Mouse (Mus musculus) erythroblast, embryonic 14.5 days (primary cell): ENCODE measurements around the gene Scn4b. TPM values are rescaled to one million over a fixed set of nuclear protein-coding genes. Genes with fewer than 3 reads are reported as not detected.

ENCODE experiments used
- H3K27me3 ChIP-seq: 2 replicates; pipeline ENCODE4 v1.6.1; 2012; ENCODE audit warnings: inconsistent platforms; ENCODE audit not compliant: control insufficient read depth
- H3K36me3 ChIP-seq: 2 replicates; pipeline ENCODE4 v1.6.1; 2012; ENCODE audit warnings: mild to moderate bottlenecking, inconsistent platforms; ENCODE audit not compliant: control insufficient read depth
- H3K4me1 ChIP-seq: 2 replicates; pipeline ENCODE4 v1.6.1; 2012; ENCODE audit warnings: inconsistent platforms; ENCODE audit not compliant: control insufficient read depth
- H3K4me3 ChIP-seq: replicated peaks from 2 replicates; pipeline ENCODE3; 2012; ENCODE audit warnings: moderate library complexity, mild to moderate bottlenecking, inconsistent platforms
- H3K9me3 ChIP-seq: 2 replicates; pipeline ENCODE4 v1.6.1; 2012; ENCODE audit warnings: low read length, inconsistent platforms, mixed read lengths; ENCODE audit not compliant: control insufficient read depth
- GATA1 ChIP-seq: IDR thresholded peaks from 2 replicates; pipeline ENCODE4 v1.6.1; 2012; ENCODE audit warnings: low read length, inconsistent platforms, mixed read lengths
- TAL1 ChIP-seq: IDR thresholded peaks from 3 replicates; pipeline ENCODE4 v1.6.1; 2012; ENCODE audit warnings: low read length, inconsistent platforms, mixed read lengths
- polyA plus RNA-seq: library from polyadenylated mRNA; stranded (reverse); fragments of >175 nt; gene quantifications from 2 replicates; pipeline ENCODE4 v1.2.3, GENCODE M21; 2012

Scn4b gene
- polyA plus RNA-seq, 1 experiment = not detected

DNA sequence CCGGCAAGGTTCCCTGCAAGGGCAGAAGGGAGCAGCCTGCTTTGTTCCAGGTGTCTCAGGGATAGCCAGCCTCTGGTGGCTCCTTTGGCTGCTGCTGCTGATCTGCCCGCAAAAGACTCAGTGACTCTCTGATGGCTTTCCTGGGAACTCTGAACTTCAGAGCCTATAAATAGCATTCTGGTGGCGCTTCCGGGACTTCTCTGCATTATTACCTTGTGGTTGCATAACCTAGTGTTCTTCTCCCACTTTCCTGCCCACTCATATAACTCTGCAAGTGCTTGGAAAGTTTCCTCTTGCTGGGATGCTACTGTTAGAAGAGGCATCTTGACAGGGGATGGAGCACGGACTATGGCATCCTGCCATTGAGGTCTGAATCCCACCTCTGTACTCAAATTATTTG is 59.4 kb downstream of the Scn4b start:
- TF ChIP-seq GATA1 (no peak), TAL1 (no peak)
- Histone ChIP-seq H3K36me3 (no peaks in the 10 kb centered on the region), H3K27me3 (no peaks in the 10 kb centered on the region), H3K4me1 (no peaks in the 10 kb centered on the region), H3K9me3 (no peaks in the 10 kb centered on the region), H3K4me3 (no peak overlapping the region)

DNA sequence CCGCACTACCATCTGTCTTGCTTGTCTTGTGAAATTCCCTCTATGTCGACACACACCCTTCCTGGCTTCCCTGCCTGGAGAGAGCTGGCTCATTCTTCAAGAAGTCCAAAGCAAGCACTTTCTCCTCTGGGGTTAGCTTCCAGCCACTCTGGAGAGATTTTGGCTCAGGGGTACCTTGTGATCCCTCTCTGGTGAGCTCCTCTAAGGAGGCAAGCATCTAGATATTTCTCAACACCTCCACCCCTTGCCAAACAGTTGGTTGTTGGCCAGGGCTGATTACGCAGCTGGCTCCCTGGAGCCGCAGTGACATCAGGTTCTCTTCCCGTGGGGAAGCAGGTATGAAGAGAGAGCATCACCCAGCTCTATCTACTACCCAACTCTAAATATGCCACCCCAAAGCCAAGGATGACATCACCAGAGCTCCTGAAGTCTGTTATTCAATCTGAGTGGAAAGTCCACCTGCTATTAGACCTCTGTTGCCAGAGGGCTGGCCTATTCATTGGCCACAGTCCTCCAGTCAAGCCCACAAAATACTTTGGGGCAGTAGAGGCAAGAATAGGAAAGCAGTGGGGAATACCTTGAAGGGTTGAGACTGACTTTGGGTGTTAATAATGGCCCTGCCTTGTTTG is 63.2 kb downstream of the Scn4b start:
- Histone ChIP-seq H3K4me3 (no peak overlapping the region), H3K27me3 (no peaks in the 10 kb centered on the region), H3K4me1 (no peaks in the 10 kb centered on the region), H3K9me3 (no peaks in the 10 kb centered on the region), H3K36me3 (no peaks in the 10 kb centered on the region)
- TF ChIP-seq GATA1 (no peak), TAL1 (no peak)

- H3K9me3 ChIP-seq = no peaks in the 10 kb centered on the region
- no peak overlapping the region for H3K4me3 ChIP-seq
- no peaks in the 10 kb centered on the region for H3K27me3 ChIP-seq
- TF ChIP-seq GATA1 = no peak
- no peak for TF ChIP-seq TAL1
- no peaks in the 10 kb centered on the region for H3K4me1 ChIP-seq
- H3K36me3 ChIP-seq = no peaks in the 10 kb centered on the region
Measured at GRCm38 (mm10) chr9:45202021-45202798, 64.0 kb downstream of the Scn4b start.

Other genes starting within 250 kb of the Scn4b start
- gene Atp5l, start 217.7 kb upstream of the Scn4b start, polyA plus RNA-seq = 7.2 and 8.5 TPM in 2 replicates
- gene Ube4a, start 172.8 kb upstream of the Scn4b start, polyA plus RNA-seq = 0.21 and 0.31 TPM in 2 replicates
- gene Cd3g, start 158.0 kb upstream of the Scn4b start, polyA plus RNA-seq = not detected in 2 replicates
- not detected in 2 replicates for gene Cd3d, start 156.6 kb upstream of the Scn4b start, polyA plus RNA-seq
- 0.02 TPM in 1 of 2 replicates, not detected in the other for gene Cd3e, start 128.8 kb upstream of the Scn4b start, polyA plus RNA-seq
- gene Mpzl2, start 98.6 kb upstream of the Scn4b start, polyA plus RNA-seq = not detected in 2 replicates
- gene Mpzl3, start 83.2 kb upstream of the Scn4b start, polyA plus RNA-seq = not detected in 2 replicates
- gene Jaml, start 59.2 kb upstream of the Scn4b start, polyA plus RNA-seq = 0.03 TPM in 1 of 2 replicates, not detected in the other
- gene Scn2b, start 20.6 kb upstream of the Scn4b start, polyA plus RNA-seq = not detected in 2 replicates
- not detected in 2 replicates for gene BC049352, start 43.6 kb downstream of the Scn4b start, polyA plus RNA-seq
- gene Tmprss4, start 65.7 kb downstream of the Scn4b start, polyA plus RNA-seq = not detected in 2 replicates
- gene Il10ra, start 130.8 kb downstream of the Scn4b start, polyA plus RNA-seq = 0.01 TPM in 1 of 2 replicates, not detected in the other
- gene Tmprss13, start 180.7 kb downstream of the Scn4b start, polyA plus RNA-seq = not detected in 2 replicates
- gene Fxyd6, start 231.8 kb downstream of the Scn4b start, polyA plus RNA-seq = not detected in 2 replicates